Mouse (Mus musculus) midbrain, embryonic 11.5 days (tissue): ENCODE measurements around the gene Ap3s2. TPM values are rescaled to one million over a fixed set of nuclear protein-coding genes. Genes with fewer than 3 reads are reported as not detected.

ENCODE experiments used
- ATAC-seq: fragments of 200-750 bp; cut with Nextera tagmentation; 2 replicates; pipeline ENCODE4 v1.8.0; 2017; ENCODE audit warnings: moderate TSS enrichment, moderate library complexity; ENCODE audit not compliant: low FRiP score
- DNase-seq: peaks from one replicate; pipeline ENCODE4 v3.0.0; 2015; ENCODE audit warnings: low spot score; ENCODE audit errors: missing footprints
- H3K27ac ChIP-seq: fragments of 300-500 bp; sonication (generic); 2 replicates; pipeline ENCODE4 v1.5.1; 2014; ENCODE audit warnings: low read depth, low read length
- H3K27me3 ChIP-seq: fragments of 300-500 bp; sonication (generic); 2 replicates; pipeline ENCODE4 v1.6.1; 2014; ENCODE audit warnings: mild to moderate bottlenecking, low read length, moderate library complexity, mixed read lengths; ENCODE audit not compliant: control insufficient read depth, insufficient read depth
- H3K36me3 ChIP-seq: fragments of 300-500 bp; sonication (generic); 2 replicates; pipeline ENCODE4 v1.6.1; 2014; ENCODE audit warnings: mild to moderate bottlenecking, low read length, moderate library complexity, mixed read lengths; ENCODE audit not compliant: control insufficient read depth, insufficient read depth
- H3K4me1 ChIP-seq: fragments of 300-500 bp; sonication (generic); 2 replicates; pipeline ENCODE4 v1.6.1; 2014; ENCODE audit warnings: low read length; ENCODE audit not compliant: control insufficient read depth, insufficient read depth
- H3K4me2 ChIP-seq: fragments of 300-500 bp; sonication (generic); 2 replicates; pipeline ENCODE4 v1.6.1; 2014; ENCODE audit warnings: mild to moderate bottlenecking, moderate library complexity
- H3K4me3 ChIP-seq: fragments of 300-500 bp; sonication (generic); 2 replicates; pipeline ENCODE4 v1.5.1; 2014; ENCODE audit warnings: low read depth, low read length
- H3K9ac ChIP-seq: fragments of 300-500 bp; sonication (generic); 2 replicates; pipeline ENCODE4 v1.6.1; 2014; ENCODE audit warnings: low read length
- H3K9me3 ChIP-seq: fragments of 300-500 bp; sonication (generic); 2 replicates; pipeline ENCODE4 v1.6.1; 2016; ENCODE audit warnings: low read length; ENCODE audit not compliant: control insufficient read depth
- WGBS: fragments of 180-500 bp; shearing (Covaris S2); extraction: QIAGEN DNeasy Blood & Tissue Kit; methylation state at CpG from one replicate; pipeline ENCODE4 v1.1.7; 2014; 5-methylcytosine and 5-hydroxymethylcytosine counted together
- polyA plus RNA-seq: library from polyadenylated mRNA; unstranded; fragments of >200 nt; fragmentation: Nextera tagmentation; extraction: Ambion mirVana; gene quantifications from 2 replicates; pipeline ENCODE4 v1.2.1, GENCODE M21; 2014

Gene Ap3s2
- polyA plus RNA-seq, 1 experiment from 2014 or later, result 60.4 TPM

DNA sequence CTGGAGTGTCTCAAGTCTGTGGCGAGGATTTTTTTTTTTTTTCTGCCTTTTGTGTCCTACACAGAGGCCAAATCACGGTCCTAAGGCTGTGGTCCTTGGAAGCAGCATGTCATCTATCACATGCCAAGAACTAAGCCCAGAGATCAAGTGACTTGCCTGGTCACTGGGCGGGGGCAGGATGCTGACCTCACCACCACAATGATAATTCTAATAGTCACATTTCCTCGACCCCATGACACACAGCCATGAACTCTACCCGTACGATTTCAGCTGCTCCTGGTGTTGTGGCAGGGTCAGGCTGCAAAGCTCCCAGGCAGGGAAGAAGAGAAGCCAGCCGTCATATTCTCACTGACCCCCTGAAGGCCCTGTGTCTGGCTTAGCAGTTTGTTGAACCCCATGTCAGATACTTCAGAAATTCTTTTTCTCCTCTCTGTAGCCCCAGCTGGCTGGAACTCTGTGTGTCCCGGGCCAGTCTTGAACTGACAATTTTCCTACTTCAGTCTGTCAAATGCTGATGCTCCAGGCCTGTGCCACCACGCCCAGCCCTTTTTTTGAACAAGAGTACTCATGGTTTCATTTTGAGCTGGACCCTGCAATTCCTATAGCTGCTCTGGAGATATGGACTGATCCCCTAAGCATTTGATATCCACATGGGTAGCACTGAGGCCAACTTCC lies 61.4 kb downstream of the Ap3s2 start:
- Histone ChIP-seq H3K4me1 (no peaks in the 10 kb centered on the region), H3K27ac (no peak overlapping the region), H3K4me3 (no peak overlapping the region), H3K4me2 (no peak overlapping the region), H3K9ac (no peak overlapping the region), H3K27me3 (no peaks in the 10 kb centered on the region), H3K9me3 (no peaks in the 10 kb centered on the region), H3K36me3 (no peaks in the 10 kb centered on the region)
- WGBS, result 76% methylated on average over 9 of the region's 9 CpGs
- DNase-seq, result no peak
- ATAC-seq, result no peak

DNA sequence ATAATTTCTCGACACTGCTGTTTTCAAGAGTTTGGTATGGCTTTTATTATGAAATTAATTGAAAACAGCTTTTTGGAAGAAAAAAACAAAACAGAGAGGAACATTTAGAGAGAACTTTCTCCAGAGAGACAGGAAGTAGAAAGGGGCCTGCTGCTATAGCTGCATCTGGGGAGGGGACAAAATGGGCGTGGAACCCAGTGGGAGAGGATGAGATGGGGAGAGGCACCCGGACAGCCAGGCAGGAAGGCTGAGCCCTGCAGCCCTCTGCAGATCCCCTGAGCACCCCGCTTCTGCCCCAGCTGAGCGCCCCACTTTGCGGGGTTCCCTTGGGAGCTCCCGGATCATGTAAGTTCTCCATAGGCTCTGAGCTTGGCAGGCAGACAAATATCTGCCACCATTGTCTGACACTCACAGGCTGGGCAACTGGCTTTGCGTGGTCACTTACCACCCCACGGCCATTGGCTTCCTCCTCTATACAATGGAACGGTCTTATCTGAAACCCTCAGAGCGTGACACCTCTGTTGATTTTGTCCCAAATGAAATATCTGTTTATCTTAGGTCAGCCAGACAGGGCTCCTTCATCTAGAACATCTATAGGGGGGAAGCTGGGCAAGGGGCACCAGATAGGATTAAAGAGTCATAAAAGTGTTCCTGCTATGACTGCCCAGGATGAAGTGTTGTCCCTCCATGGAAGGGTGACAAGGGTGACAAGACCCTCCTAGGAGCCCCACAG lies 62.1 kb downstream of the Ap3s2 start:
- Histone ChIP-seq H3K27me3 (no peaks in the 10 kb centered on the region), H3K36me3 (no peaks in the 10 kb centered on the region), H3K4me1 (no peaks in the 10 kb centered on the region), H3K9me3 (no peaks in the 10 kb centered on the region), H3K27ac (no peak overlapping the region), H3K4me2 (no peak overlapping the region), H3K9ac (no peak overlapping the region), H3K4me3 (no peak overlapping the region)
- DNase-seq (no peak), ATAC-seq (no peak)
- WGBS, result 76% methylated on average over 11 of the region's 11 CpGs

DNA sequence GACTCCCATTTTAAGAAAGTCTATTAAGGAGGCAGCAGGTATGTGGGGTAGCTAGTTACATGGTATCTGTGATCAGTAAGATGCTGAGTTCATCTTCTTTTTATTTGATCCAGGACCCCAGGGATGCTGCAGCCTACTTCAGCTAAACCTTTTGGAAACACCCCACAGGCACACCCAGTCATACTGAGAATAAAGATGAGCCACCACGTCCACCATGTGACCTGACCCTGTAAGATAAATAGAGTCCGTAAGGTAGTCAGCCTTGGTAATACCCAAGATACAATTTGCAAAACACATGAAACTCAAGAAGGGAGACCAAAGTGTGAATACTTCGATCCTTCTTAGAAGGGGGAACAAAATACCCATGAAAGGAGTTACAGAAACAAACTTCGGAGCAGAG lies 64.1 kb downstream of the Ap3s2 start:
- no peak overlapping the region for H3K27ac ChIP-seq
- 83% methylated on average over 4 of the region's 4 CpGs for WGBS
- H3K4me1 ChIP-seq, result no peaks in the 10 kb centered on the region
- H3K4me3 ChIP-seq, result no peak overlapping the region
- no peaks in the 10 kb centered on the region for H3K36me3 ChIP-seq
- no peak overlapping the region for H3K4me2 ChIP-seq
- DNase-seq, result no peak
- no peaks in the 10 kb centered on the region for H3K9me3 ChIP-seq
- H3K27me3 ChIP-seq, result no peaks in the 10 kb centered on the region
- no peak overlapping the region for H3K9ac ChIP-seq
- ATAC-seq, result no peak

DNA sequence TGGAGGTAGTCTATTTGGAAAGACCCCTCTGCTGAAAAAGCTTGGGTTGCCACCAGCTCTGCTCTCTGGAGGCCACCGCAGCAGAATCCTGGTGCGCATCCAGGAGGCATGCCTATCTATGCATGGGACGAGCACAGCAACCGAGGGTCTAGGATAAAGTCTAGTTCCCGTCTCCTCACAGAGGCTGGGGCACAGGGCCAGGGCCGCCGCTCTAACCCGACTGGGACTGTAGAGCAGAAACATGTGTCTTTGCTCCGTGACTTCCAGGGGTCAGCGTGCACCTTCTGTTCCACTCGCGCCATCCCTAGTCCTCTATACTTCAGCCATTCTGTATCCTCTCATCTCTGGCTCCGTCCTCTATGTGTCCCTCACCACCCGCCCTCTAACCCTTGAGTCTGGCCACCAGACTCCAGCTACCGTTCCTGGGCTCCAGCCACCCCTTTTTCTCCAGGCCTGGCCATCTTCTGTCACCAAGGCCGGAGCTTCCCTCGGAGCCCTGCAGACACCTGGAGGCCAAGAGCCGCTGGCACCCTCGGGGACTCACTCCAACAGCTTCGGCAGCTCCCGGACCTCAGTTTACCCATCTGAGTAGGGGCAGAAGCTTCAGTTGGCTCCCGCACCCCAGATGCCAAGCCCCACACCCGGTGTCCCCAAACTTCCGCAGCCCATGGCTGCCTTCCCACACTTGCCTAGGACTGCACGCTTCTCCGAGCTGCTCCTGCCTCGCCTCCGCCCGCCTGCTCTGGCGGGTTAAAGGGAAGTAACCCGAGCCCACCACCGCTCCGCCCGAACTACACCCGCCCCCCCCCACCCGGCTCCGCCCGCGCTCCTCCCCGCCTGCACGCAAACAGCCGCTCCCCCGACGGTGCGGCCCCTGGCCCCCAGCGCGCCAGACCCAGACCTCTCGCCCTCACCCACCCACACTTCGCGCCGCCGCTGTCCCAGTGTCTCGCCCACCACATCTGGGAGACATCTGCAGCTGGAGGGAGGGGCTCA lies 72.7 kb downstream of the Ap3s2 start:
- peak overlapping the region; percentile 47 for H3K9ac ChIP-seq
- ATAC-seq (peak; percentile 75), DNase-seq (peak; percentile 92)
- H3K36me3 ChIP-seq, result no peaks in the 10 kb centered on the region
- no peaks in the 10 kb centered on the region for H3K9me3 ChIP-seq
- H3K27me3 ChIP-seq, result 0 out of 2 replicates have a peak, but pooled peaks cover 4% of the 10 kb centered on the region
- WGBS, result 10% methylated on average over 50 of the region's 53 CpGs
- H3K4me1 ChIP-seq, result peaks cover 7% of the 10 kb centered on the region
- H3K27ac ChIP-seq, result no peak overlapping the region
- peak overlapping the region; percentile 61 for H3K4me2 ChIP-seq
- peak overlapping the region; percentile 34 for H3K4me3 ChIP-seq

DNA sequence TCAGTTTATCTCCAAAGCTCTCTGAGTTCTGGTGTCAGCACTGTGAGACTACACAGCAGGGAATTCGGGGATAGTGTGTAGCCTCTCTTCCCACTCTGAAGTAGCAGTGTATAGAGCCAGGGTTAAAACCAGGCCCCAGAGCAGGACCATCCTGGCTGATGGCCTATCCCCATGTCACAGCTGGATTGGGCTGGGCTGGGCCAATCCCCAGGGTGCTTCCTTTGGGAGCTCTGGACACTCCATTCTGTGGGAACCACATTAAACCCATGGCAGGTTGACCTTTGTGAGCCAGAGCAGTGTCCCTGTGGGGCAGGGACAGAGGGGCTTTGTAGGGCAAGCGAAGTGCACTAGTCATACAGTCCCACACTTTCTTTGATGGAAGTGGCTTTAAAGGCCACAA lies 74.1 kb downstream of the Ap3s2 start:
- H3K9me3 ChIP-seq, result no peaks in the 10 kb centered on the region
- H3K4me1 ChIP-seq, result peaks cover 7% of the 10 kb centered on the region
- no peak overlapping the region for H3K4me2 ChIP-seq
- WGBS, result 75% methylated on average over 2 of the region's 2 CpGs
- no peak overlapping the region for H3K4me3 ChIP-seq
- DNase-seq, result no peak
- no peaks in the 10 kb centered on the region for H3K36me3 ChIP-seq
- 0 out of 2 replicates have a peak, but pooled peaks cover 4% of the 10 kb centered on the region for H3K27me3 ChIP-seq
- H3K27ac ChIP-seq, result no peak overlapping the region
- no peak overlapping the region for H3K9ac ChIP-seq
- ATAC-seq, result no peak

DNA sequence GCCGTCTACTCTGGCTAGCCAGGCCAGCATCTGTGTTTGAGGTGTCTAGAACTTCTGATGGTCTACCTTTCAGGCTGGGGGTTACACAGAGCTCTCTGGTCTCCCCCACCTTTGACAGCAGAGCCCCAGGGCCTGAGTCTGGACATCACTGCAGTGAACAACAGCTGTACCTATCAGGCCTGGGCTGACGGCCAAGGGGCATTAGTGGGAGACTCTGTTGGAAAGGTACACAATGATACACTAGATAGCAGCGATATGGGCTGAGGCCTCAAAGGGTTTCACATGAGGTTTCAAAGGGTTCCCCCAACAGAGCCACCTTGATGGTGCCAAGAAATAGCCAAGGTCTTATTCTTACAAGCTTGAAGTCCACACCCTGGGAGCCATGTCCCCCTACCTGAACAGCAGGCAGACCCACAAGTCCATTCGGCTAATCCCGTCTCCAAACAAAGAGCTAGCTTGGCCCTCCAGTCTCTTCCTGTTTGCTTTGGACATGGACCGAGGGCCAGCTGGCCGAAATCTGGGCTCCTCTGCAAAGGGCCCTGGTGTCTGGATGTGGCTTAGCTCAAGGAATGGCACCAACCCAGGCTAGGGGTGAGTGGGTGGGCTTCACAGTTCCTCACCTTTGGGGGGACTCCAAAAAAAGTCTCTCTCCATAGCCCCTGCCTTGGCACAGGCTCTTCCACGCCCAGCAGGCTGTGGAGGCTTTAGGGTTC lies 76.2 kb downstream of the Ap3s2 start:
- DNase-seq (no peak), ATAC-seq (no peak)
- H3K9ac ChIP-seq, result no peak overlapping the region
- 76% methylated on average over 8 of the region's 8 CpGs for WGBS
- no peak overlapping the region for H3K4me2 ChIP-seq
- 0 out of 2 replicates have a peak, but pooled peaks cover 4% of the 10 kb centered on the region for H3K27me3 ChIP-seq
- H3K36me3 ChIP-seq, result no peaks in the 10 kb centered on the region
- no peaks in the 10 kb centered on the region for H3K9me3 ChIP-seq
- H3K4me3 ChIP-seq, result no peak overlapping the region
- no peak overlapping the region for H3K27ac ChIP-seq
- H3K4me1 ChIP-seq, result peaks cover 7% of the 10 kb centered on the region

DNA sequence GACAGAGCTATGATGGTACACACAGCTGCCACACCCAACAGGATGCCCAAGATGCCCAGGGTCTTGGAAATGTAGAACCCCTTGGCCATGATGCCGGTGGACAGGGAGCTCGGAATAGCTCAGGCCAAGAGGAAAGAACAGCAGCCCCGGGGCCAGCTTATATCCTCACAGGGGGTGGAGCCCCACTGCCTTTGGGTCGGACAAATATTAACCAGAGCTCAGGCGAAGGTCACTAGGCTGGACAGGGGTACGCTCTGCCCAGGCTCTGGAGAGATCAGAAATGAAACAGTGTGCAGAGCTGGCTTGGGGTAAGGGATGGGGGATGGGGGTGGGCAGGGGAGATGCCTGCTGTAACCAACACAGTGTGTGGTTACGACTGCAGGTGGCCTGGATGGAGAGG lies 78.3 kb downstream of the Ap3s2 start:
- no peak for DNase-seq
- no peak overlapping the region for H3K4me3 ChIP-seq
- WGBS, result 67% methylated on average over 7 of the region's 7 CpGs

DNA sequence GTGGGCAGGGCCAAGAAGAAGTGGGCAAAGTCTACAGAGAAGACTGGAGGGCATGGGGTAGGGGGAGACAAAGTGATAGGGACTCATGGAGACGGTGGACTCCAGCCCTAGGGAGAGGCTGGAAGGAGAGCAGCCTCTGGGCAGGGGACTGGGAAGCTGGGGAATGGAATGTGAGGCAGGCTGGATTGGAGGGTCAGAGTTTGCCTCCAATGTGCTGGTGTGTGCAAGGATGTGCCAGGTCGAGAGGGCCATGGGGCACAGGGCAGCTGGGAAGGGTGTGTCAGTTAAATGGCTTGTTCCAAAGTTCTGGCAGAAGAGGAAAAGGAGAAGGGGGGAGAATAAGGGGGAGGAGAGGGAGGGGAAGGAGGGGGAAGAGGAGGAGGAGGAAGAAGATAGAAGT lies 83.2 kb downstream of the Ap3s2 start:
- 75% methylated on average over 2 of the region's 2 CpGs for WGBS
- Histone ChIP-seq H3K27me3 (no peaks in the 10 kb centered on the region), H3K4me3 (no peak overlapping the region), H3K36me3 (no peaks in the 10 kb centered on the region), H3K27ac (no peak overlapping the region), H3K9me3 (no peaks in the 10 kb centered on the region), H3K4me2 (no peak overlapping the region), H3K4me1 (no peaks in the 10 kb centered on the region), H3K9ac (no peak overlapping the region)
- DNase-seq (no peak), ATAC-seq (no peak)

More for the DNA sequence above, 78.3 kb downstream of the Ap3s2 start:
- Histone ChIP-seq H3K4me1 (no peaks in the 10 kb centered on the region), H3K4me2 (no peak overlapping the region), H3K9ac (no peak overlapping the region), H3K36me3 (no peaks in the 10 kb centered on the region), H3K27me3 (0 out of 2 replicates have a peak, but pooled peaks cover 2% of the 10 kb centered on the region), H3K9me3 (no peaks in the 10 kb centered on the region), H3K27ac (no peak overlapping the region)
- ATAC-seq, result no peak
